Mouse (Mus musculus): Measurements from ENCODE around the gene Gm11939. TPM values are rescaled to one million over a fixed set of nuclear protein-coding genes. Genes with fewer than 3 reads are reported as not detected.

The Gm11939 gene
- polyA plus RNA-seq, 1 experiment from 2014 or later = not detected

- no peak overlapping the region for H3K27ac ChIP-seq
- H3K4me3 ChIP-seq (replicated peaks; ENCODE audit: low read depth, low read length) = no peak overlapping the region
- no peak overlapping the region for H3K4me2 ChIP-seq (ENCODE audit: low read length)
- H3K9me3 ChIP-seq (replicated peaks; ENCODE audit: low read length) = no peaks in the 10 kb centered on the region
- no peaks in the 10 kb centered on the region for H3K27me3 ChIP-seq (ENCODE audit: insufficient read depth, low read length)
- no peaks in the 10 kb centered on the region for H3K36me3 ChIP-seq (ENCODE audit: insufficient read depth, low read length)
- ATAC-seq (replicated peaks; ENCODE audit: low FRiP score, low read depth) (no peak), DNase-seq (ENCODE audit: low spot score) (no peak)
- no peak for TF ChIP-seq CTCF (IDR thresholded peaks at IDR 0.05; ENCODE audit: low read depth)
- no peaks in the 10 kb centered on the region for H3K4me1 ChIP-seq (replicated peaks; ENCODE audit: insufficient read depth, low read length)
- no peak overlapping the region for H3K9ac ChIP-seq (ENCODE audit: low read depth, low read length)
- 89% methylated on average over 5 of the region's 5 CpGs for WGBS
Observed at GRCm38 (mm10) chr11:99581051-99581450, 21.8 kb upstream of the Gm11939 start.

- no peaks in the 10 kb centered on the region for H3K4me1 ChIP-seq (replicated peaks; ENCODE audit: insufficient read depth, low read length)
- no peaks in the 10 kb centered on the region for H3K36me3 ChIP-seq (ENCODE audit: insufficient read depth, low read length)
- no peak for ATAC-seq (replicated peaks; ENCODE audit: low FRiP score, low read depth)
- 85% methylated on average over 6 of the region's 6 CpGs for WGBS
- no peak within 1 kb of the TSS for H3K4me2 ChIP-seq (ENCODE audit: low read length)
- TF ChIP-seq CTCF (IDR thresholded peaks at IDR 0.05; ENCODE audit: low read depth) = no peak
- no peaks in the 10 kb centered on the region for H3K27me3 ChIP-seq (ENCODE audit: insufficient read depth, low read length)
- no peak within 1 kb of the TSS for H3K4me3 ChIP-seq (replicated peaks; ENCODE audit: low read depth, low read length)
- no peak for DNase-seq (ENCODE audit: low spot score)
- H3K9ac ChIP-seq (ENCODE audit: low read depth, low read length) = no peak within 1 kb of the TSS
- H3K9me3 ChIP-seq (replicated peaks; ENCODE audit: low read length) = no peaks in the 10 kb centered on the region
- H3K27ac ChIP-seq = no peak within 1 kb of the TSS
Observed at GRCm38 (mm10) chr11:99580636-99581035, 21.4 kb upstream of the Gm11939 start, which contains the start of gene Krtap1-5. Gene Krtap1-5, minus strand, starts transcription at chr11:99581016.

GRCm38 (mm10) chr11:99574106-99574505, 14.8 kb upstream of the Gm11939 start:
- H3K36me3 ChIP-seq (ENCODE audit: insufficient read depth, low read length) = no peaks in the 10 kb centered on the region
- DNase-seq (ENCODE audit: low spot score) (peak; percentile 81), ATAC-seq (replicated peaks; ENCODE audit: low FRiP score, low read depth) (no peak)
- no peak overlapping the region for H3K4me3 ChIP-seq (replicated peaks; ENCODE audit: low read depth, low read length)
- H3K4me2 ChIP-seq (ENCODE audit: low read length) = peak overlapping the region; percentile 38; the same call in 1 of the 2 replicates
- 4% methylated on average over 7 of the region's 7 CpGs for WGBS
- H3K27me3 ChIP-seq (ENCODE audit: insufficient read depth, low read length) = no peaks in the 10 kb centered on the region
- H3K4me1 ChIP-seq (replicated peaks; ENCODE audit: insufficient read depth, low read length) = no peaks in the 10 kb centered on the region
- no peak overlapping the region for H3K27ac ChIP-seq
- TF ChIP-seq CTCF (IDR thresholded peaks at IDR 0.05; ENCODE audit: low read depth) = peak; percentile 85
- no peaks in the 10 kb centered on the region for H3K9me3 ChIP-seq (replicated peaks; ENCODE audit: low read length)
- H3K9ac ChIP-seq (ENCODE audit: low read depth, low read length) = no peak overlapping the region

GRCm38 (mm10) chr11:99573164-99573563, 13.9 kb upstream of the Gm11939 start:
- no peak overlapping the region for H3K27ac ChIP-seq
- no peaks in the 10 kb centered on the region for H3K36me3 ChIP-seq (ENCODE audit: insufficient read depth, low read length)
- no peak for TF ChIP-seq CTCF (IDR thresholded peaks at IDR 0.05; ENCODE audit: low read depth)
- ATAC-seq (replicated peaks; ENCODE audit: low FRiP score, low read depth) (no peak), DNase-seq (ENCODE audit: low spot score) (peak; percentile 8)
- no peaks in the 10 kb centered on the region for H3K9me3 ChIP-seq (replicated peaks; ENCODE audit: low read length)
- H3K4me2 ChIP-seq (ENCODE audit: low read length) = no peak overlapping the region
- H3K27me3 ChIP-seq (ENCODE audit: insufficient read depth, low read length) = no peaks in the 10 kb centered on the region
- 48% methylated on average over 4 of the region's 4 CpGs for WGBS
- H3K4me1 ChIP-seq (replicated peaks; ENCODE audit: insufficient read depth, low read length) = no peaks in the 10 kb centered on the region
- no peak overlapping the region for H3K4me3 ChIP-seq (replicated peaks; ENCODE audit: low read depth, low read length)
- H3K9ac ChIP-seq (ENCODE audit: low read depth, low read length) = no peak overlapping the region

GRCm38 (mm10) chr11:99566530-99566929, 7.3 kb upstream of the Gm11939 start, which contains the start of gene Krtap3-1:
Gene Krtap3-1, minus strand, starts transcription at chr11:99566630.
- H3K9ac ChIP-seq (ENCODE audit: low read depth, low read length) = no peak within 1 kb of the TSS
- no peak for TF ChIP-seq CTCF (IDR thresholded peaks at IDR 0.05; ENCODE audit: low read depth)
- ATAC-seq (replicated peaks; ENCODE audit: low FRiP score, low read depth) (no peak), DNase-seq (ENCODE audit: low spot score) (no peak)
- H3K4me2 ChIP-seq (ENCODE audit: low read length) = no peak within 1 kb of the TSS
- no peaks in the 10 kb centered on the region for H3K36me3 ChIP-seq (ENCODE audit: insufficient read depth, low read length)
- H3K4me3 ChIP-seq (replicated peaks; ENCODE audit: low read depth, low read length) = no peak within 1 kb of the TSS
- no peaks in the 10 kb centered on the region for H3K27me3 ChIP-seq (ENCODE audit: insufficient read depth, low read length)
- no peaks in the 10 kb centered on the region for H3K9me3 ChIP-seq (replicated peaks; ENCODE audit: low read length)
- H3K27ac ChIP-seq = no peak within 1 kb of the TSS
- 82% methylated on average over 7 of the region's 7 CpGs for WGBS
- H3K4me1 ChIP-seq (replicated peaks; ENCODE audit: insufficient read depth, low read length) = no peaks in the 10 kb centered on the region

- DNase-seq (ENCODE audit: low spot score) (no peak), ATAC-seq (replicated peaks; ENCODE audit: low FRiP score, low read depth) (no peak)
- no peaks in the 10 kb centered on the region for H3K4me1 ChIP-seq (replicated peaks; ENCODE audit: insufficient read depth, low read length)
- H3K4me3 ChIP-seq (replicated peaks; ENCODE audit: low read depth, low read length) = no peak overlapping the region
- 61% methylated on average over 6 of the region's 6 CpGs for WGBS
- no peak overlapping the region for H3K9ac ChIP-seq (ENCODE audit: low read depth, low read length)
- no peak overlapping the region for H3K4me2 ChIP-seq (ENCODE audit: low read length)
- H3K27me3 ChIP-seq (ENCODE audit: insufficient read depth, low read length) = no peaks in the 10 kb centered on the region
- no peak overlapping the region for H3K27ac ChIP-seq
- no peak for TF ChIP-seq CTCF (IDR thresholded peaks at IDR 0.05; ENCODE audit: low read depth)
- no peaks in the 10 kb centered on the region for H3K9me3 ChIP-seq (replicated peaks; ENCODE audit: low read length)
- no peaks in the 10 kb centered on the region for H3K36me3 ChIP-seq (ENCODE audit: insufficient read depth, low read length)
Observed at GRCm38 (mm10) chr11:99562580-99562979, 3.3 kb upstream of the Gm11939 start.

Data from kidney, postnatal 0 days (tissue).